Mouse (Mus musculus): ENCODE results near the gene Spdya.
"Not testable (repeated sequence)": the region's sequence is repeated elsewhere in the genome, so short reads cannot be mapped to it uniquely, and the experiment has no call there.

Spdya gene

DNA sequence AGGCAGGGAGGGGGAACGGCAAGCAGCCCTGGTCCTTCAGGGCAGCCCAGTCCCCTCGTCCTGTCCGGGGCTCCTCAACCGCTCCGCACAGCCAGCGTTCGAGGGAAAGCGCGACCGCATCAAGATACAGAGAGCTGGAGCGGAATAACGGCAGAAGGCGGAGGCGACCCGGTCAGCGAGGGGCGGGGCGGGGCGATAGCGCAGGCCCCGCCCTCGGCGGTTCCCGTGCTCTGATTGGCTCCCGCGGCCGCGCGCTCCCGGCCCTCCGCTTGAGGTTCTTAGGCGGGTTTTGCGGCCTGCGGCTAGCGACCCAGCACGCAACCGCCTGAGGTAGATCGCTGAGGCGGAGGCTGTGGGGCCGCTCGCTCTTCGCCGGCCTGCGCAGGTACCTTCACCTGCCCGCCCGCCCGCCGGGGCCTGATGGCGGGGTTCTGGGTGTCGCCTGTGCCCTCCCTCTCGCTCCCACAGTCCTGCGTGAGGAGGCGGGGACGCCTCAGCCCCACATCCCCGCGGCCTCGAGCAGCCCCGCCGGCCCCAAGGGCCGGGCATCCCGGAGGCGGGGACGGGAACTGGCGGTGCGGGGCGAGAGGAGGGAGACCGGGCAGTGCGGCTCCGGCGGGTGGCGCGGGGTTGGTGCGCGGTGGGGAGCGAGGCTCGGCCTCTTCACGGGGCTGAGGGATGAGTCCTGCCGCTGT, at the start of gene Spdya:
Spdya (plus strand) TSS at position 305 of the 695 bp plus-strand sequence.
- DNase-seq (ENCODE audit: low spot score in 2 of 2): peak; percentile 84 to 93

- DNase-seq (ENCODE audit: low spot score in 2 of 2): no peak
Observed at GRCm38 (mm10) chr17:71506832-71507231, 45.0 kb upstream of the Spdya start.

GRCm38 (mm10) chr17:71510297-71510696, 41.6 kb upstream of the Spdya start:
- DNase-seq (ENCODE audit: low spot score in 2 of 2): no peak

DNA sequence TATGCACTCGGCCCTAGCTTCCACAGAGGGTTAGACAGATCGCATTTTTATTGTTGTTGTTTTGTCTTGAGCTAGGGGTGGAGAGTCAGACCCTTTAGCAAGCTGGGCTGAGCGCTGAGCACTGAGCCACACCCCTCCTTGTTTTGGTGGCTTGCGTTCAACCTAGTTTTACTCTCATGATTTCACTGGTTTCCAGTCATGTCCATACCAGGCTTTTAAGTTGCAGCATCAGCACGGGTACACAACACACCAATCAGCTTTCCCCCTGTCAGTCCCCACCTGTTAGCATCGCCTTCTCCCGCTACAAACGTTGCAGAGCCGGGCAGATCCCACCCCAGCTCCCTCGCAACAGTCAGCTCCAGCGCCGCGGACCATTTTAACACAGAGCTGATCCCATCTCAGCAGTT, 25.6 kb upstream of the Spdya start:
- DNase-seq (ENCODE audit: low spot score in 2 of 2): no peak

- peak; percentile 90 to 96 for DNase-seq (ENCODE audit: low spot score in 2 of 2)
Observed at GRCm38 (mm10) chr17:71526711-71527564, 24.9 kb upstream of the Spdya start, which contains the start of gene Ndc80. Gene Ndc80 (minus strand): TSS chr17:71526857.

DNA sequence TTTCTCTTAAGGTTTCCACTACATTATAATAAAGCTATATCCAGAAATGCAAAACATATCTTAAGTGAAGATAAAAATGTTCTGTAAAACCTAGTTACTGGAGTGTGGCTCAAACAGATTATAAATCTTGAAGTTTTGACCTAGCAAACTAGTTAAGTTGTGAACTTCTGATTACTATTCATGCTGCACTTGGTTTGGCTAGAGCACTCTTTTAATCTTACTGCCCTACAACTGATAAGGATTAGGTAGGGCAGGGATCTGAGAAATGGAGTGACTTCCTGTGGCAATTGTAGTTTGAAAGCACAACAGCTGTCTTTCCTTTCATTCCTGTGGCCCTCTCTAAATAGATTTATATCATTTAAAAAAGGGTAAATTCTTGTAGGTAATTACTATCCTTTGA, 23.8 kb upstream of the Spdya start:
- DNase-seq (ENCODE audit: low spot score in 2 of 2): no peak

GRCm38 (mm10) chr17:71535595-71535994, 16.3 kb upstream of the Spdya start:
- not testable (repeated sequence) for DNase-seq (ENCODE audit: low spot score in 2 of 2)

DNA sequence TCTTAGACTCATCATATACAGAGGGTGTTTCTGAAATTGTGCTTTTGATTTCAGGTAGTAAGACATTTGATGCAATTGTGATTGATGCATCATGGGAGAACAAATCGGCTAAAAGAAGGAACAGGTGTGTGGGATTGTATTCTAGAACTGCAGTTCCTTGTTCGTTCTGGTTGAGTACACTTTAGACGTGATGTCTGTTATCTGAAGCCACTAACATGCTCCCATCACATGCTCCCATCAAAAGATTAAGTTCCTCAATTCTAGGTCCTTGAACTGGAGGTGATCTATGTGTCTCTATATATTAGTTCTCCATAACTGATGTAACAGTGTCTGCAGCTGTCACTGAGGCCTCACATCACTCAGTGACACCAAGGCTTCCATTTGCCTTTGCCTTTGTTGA, 14.7 kb upstream of the Spdya start:
- DNase-seq (ENCODE audit: low spot score in 2 of 2): no peak

GRCm38 (mm10) chr17:71548586-71548985, 3.3 kb upstream of the Spdya start:
- DNase-seq (ENCODE audit: low spot score in 2 of 2): no peak

DNA sequence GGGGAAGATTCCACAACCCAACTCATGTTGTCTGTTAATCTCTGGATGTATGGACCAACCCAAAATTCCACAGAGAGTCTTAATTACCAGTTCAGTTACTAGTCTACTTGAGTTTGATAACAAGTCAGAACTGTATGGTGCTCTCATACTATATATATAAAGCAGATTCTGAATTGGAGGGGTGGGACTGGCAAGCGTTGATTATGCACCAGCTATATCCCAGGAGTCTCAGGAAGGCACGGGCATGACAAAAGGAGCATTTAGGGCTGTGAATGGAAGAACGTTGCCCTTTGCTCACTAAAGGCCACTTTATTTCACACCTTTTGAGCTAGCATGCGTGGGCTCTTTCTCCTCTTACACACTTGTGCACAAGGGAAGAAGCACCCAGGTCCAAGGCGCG, 511 bp upstream of the Spdya start:
- DNase-seq (ENCODE audit: low spot score in 2 of 2): no peak

DNA sequence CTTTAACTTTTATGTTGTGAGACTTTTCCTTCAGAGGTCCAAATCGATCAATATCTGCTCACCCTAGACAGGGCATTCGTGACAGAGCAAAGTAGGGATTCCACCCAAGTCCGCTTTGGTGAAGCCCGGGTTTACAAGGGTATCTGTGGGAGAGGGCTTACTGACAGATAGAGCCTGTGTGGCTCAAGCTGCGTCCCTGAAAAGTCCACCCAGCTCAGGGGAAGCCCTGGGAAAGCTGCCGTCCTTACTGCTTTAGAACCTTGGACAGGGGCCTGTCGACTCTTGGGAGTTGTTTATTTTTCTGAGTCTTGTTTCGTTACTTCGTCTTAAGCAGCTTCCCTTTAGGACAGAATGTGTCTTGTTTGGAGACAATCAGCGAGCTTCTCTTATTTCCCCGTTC, 1.0 kb downstream of the Spdya start:
- peak in 1 of 2 experiments; percentile 60 for DNase-seq (ENCODE audit: low spot score in 2 of 2)

- peak in 1 of 2 experiments; percentile 17 for DNase-seq (ENCODE audit: low spot score in 2 of 2)
Observed at GRCm38 (mm10) chr17:71561631-71562030, 9.8 kb downstream of the Spdya start.

DNA sequence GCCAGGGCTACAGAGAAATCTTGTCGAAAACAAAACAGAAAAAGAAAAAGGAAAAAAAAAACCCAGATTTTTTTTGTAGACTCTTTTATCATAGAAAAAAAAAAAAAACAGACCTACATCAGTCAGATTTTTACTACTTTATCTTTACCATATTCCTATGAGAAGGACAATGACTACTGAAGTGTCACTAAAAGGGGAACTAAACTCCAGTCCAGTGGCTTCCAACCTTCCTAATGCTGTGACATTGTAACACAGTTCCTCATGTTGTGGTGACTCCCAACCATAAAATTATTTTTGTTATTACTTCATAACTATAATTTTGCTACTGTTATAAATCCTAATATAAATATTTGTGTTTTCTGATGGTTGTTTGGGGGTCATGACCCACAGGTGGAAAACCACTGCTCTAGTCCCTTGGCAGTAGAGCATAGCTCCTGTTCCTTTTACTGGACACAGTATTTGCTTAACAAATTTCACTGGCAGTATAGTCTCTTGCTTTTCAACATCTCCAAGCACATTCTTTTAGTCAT, 27.4 kb downstream of the Spdya start:
- DNase-seq (ENCODE audit: low spot score in 2 of 2): no peak

GRCm38 (mm10) chr17:71597881-71598658, 46.2 kb downstream of the Spdya start:
- DNase-seq (ENCODE audit: low spot score in 2 of 2): no peak

DNA sequence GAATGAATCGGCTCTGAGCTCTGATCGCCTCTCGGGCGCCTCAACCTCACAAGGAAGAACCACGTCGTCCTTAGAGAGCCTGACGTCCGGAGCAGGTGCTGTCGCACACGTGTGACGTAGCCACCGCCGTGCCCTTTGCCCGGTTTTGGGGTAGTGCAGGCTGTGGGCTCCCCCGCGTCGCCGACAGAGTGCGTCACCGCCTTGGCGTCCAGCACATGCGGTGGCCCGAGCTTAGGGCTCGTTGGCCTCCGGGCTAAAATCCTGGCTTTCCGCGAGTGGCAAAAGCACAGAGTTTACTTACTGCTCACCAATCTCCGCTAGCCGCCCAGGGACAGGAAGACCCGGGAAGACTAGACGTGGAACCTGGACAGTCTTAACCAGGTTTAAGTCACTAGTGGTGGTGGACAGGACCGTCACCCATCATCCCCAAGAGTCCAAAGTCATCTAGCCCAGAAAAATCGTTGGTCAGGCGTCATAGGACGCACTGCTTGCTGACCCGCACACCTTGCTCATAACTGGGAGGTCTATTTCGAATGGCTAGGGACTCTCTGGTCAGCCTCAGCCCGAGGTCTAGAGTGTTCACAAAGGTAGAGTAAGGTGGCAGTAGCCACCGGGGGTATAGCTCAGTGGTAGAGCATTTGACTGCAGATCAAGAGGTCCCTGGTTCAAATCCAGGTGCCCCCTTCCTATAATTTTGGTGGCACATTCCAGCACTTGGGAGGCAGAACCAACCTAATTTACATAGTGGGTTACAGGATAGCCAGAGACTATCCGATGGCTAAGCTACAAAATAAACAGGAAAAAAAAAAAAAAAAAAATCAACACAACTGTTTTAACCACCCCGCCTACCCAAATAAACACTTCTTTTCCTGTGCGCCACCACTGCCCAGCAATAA, 47.0 kb downstream of the Spdya start:
- peak; percentile 86 to 92 for DNase-seq (ENCODE audit: low spot score in 2 of 2)

GRCm38 (mm10) chr17:71615638-71616318, 63.9 kb downstream of the Spdya start, which contains the start of gene Wdr43:
Gene Wdr43 (plus strand): TSS chr17:71615895.
- peak; percentile 92 to 96 for DNase-seq (ENCODE audit: low spot score in 2 of 2)

DNA sequence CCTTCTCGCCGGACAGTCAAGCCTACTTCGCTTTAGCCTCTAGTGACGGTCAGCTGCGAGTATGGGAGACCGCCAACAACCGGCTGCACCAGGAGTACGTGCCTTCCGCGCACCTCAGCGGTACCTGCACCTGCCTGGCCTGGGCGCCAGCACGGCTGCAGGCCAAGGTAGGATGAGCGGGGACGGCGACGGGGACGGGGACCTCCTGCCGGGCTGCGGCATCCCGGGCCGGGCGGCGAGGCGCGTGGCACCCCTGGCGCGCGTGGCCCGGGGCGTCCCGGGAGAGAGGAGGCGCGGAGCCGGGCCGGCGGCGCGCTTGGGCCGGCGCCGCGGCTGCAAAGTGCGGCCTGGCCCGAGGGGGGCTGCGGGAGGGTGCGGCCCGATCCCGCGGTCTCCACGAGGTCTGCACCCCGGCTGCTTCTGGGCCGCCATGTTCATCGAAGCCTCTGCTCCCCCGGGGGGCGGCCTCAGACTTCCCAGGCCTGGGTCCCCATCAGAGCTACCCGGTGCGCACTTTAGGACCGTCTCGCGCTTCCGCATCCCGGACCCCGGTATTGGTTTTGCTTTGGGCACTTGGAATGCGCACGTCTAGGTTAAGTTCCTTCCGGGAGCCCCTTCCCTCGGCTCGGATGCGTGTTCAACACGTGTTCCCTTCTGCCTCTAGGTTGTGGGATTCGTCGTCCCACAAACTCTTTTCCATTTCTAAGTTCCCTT, 64.6 kb downstream of the Spdya start:
- DNase-seq (ENCODE audit: low spot score in 2 of 2): peak; percentile 24 to 70

DNA sequence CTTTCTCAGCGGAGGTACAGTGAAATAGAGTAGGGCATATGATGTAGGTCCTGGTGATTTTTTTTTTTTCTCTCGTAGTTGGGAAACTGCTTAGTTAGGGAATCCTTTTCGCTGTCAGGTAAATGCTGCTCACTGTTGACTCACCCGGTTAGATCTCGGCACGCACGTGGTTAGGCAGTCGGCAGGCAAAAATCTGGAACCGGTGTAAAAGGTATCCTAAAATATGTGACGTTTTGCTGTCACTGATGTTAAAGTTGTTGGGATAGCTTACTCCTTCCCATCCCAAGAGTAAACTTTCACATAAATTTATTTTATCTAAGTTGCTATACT, 65.1 kb downstream of the Spdya start:
- DNase-seq (ENCODE audit: low spot score in 2 of 2): no peak

DNA sequence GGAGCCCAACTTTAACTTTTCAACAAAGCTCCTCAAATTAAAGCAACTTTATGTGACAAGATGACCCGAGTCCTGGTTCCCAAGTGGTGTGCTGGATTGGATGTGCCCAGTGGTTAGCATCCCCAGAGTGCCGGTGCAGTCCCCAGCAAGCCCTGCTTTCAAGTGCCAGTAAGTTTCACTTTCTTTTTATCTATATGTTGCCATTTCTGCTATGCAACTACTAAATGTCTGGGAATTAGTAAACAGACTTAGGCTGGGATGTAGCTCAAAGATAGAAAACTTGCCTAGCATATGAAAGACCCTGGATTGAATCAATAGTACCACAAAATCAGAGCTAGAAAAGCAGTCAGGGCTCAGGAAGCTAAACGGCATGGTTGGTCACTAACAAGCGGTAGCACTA, 66.1 kb downstream of the Spdya start:
- no peak for DNase-seq (ENCODE audit: low spot score in 2 of 2)

DNA sequence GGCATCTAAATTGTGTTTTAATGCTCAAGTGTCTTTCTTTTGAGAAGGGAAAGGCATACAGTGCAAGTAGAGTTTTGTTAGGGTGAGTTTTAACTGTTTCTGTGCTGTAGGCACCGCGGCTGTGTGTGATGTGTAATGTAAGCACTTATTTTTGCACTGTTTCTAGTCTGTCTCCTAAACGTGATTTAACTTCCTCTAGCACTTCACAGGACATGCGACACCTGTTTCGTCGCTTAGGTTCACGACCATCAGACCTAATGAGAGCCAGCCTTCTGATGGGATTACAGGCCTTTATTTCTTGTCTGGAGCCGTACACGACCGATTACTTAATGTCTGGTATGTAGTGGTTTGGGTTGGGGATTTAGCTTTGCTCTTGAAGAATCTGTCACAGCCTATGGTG, 79.9 kb downstream of the Spdya start:
- DNase-seq (ENCODE audit: low spot score in 2 of 2): no peak
